Mouse (Mus musculus): ENCODE data around the gene Comtd1.

The Comtd1 gene

GRCm38 (mm10) chr14:21806631-21807160 is 42.1 kb downstream of the Comtd1 start:
- in situ Hi-C loops (cut with MboI, MseI): no loop called here

GRCm38 (mm10) chr14:21806203-21806602 is 42.6 kb downstream of the Comtd1 start:
- in situ Hi-C loops (cut with MboI, MseI): no loop called here

GRCm38 (mm10) chr14:21802543-21803206 is 46.1 kb downstream of the Comtd1 start:
- in situ Hi-C loops (cut with MboI, MseI): no loop called here

- in situ Hi-C loops (cut with MboI, MseI): no loop called here
These were observed 47.2 kb downstream of the Comtd1 start for GRCm38 (mm10) chr14:21801624-21802023.

- in situ Hi-C loops (cut with MboI, MseI): no loop called here
These were observed 48.1 kb downstream of the Comtd1 start for GRCm38 (mm10) chr14:21800641-21801040.

Data from T-helper 1 cell (primary cell).